Mouse (Mus musculus) frontal cortex, adult (tissue): Measurements from ENCODE around the gene Prmt6.
A peak's percentile ranks its signal among the peaks of the same experiment; 100 is the strongest.

Experiments
- ATAC-seq: cut with Nextera tagmentation; 2 replicates; pipeline ENCODE4 v1.9.2; 2017; ENCODE audit warnings: mild to moderate bottlenecking, moderate library complexity, mixed read lengths; ENCODE audit not compliant: low TSS enrichment

Prmt6 gene

GRCm38 (mm10) chr3:110250839-110251700 lies at the start of gene Prmt6:
Prmt6 (minus strand) TSS chr3:110250998.
- peak; percentile 95 for ATAC-seq

- ATAC-seq = 0 out of 2 replicates have a peak, but pooled peaks have one; percentile 31
These were observed 39.8 kb upstream of the Prmt6 start for GRCm38 (mm10) chr3:110290485-110291045.

- no peak for ATAC-seq
These were observed 31.9 kb upstream of the Prmt6 start for GRCm38 (mm10) chr3:110282651-110283050.

- no peak for ATAC-seq
These were observed 17.0 kb upstream of the Prmt6 start for GRCm38 (mm10) chr3:110267790-110268189.

- no peak for ATAC-seq
These were observed 2.3 kb upstream of the Prmt6 start for GRCm38 (mm10) chr3:110253105-110253504.

- peak; percentile 78 for ATAC-seq
These were observed 633 bp downstream of the Prmt6 start for GRCm38 (mm10) chr3:110249891-110250838.

GRCm38 (mm10) chr3:110236819-110237463 lies 13.9 kb downstream of the Prmt6 start:
- peak; percentile 70; the same call in 1 of the 2 replicates for ATAC-seq
